Mouse (Mus musculus): ENCODE data around the gene Ttbk2. TPM values are rescaled to one million over a fixed set of nuclear protein-coding genes. Genes with fewer than 3 reads are reported as not detected.

Ttbk2 gene
- polyA plus RNA-seq, 1 experiment from 2014 or later: 2.3 TPM

- H3K27me3 ChIP-seq (ENCODE audit: insufficient read depth, low read length): no peaks in the 10 kb centered on the region
- peaks cover 74% of the 10 kb centered on the region for H3K36me3 ChIP-seq (ENCODE audit: insufficient read depth, low read length)
- H3K9ac ChIP-seq (ENCODE audit: low read depth, low read length): no peak overlapping the region
- no peak overlapping the region for H3K27ac ChIP-seq
- no peaks in the 10 kb centered on the region for H3K4me1 ChIP-seq (replicated peaks; ENCODE audit: insufficient read depth, low read length)
- H3K4me2 ChIP-seq (ENCODE audit: low read length): no peak overlapping the region
- ATAC-seq (replicated peaks; ENCODE audit: low FRiP score, low read depth) (no peak), DNase-seq (ENCODE audit: low spot score) (no peak)
- 85% methylated on average over 6 of the region's 6 CpGs for WGBS
- no peak overlapping the region for H3K4me3 ChIP-seq (replicated peaks; ENCODE audit: low read depth, low read length)
- no peak for TF ChIP-seq CTCF (IDR thresholded peaks at IDR 0.05; ENCODE audit: low read depth)
- H3K9me3 ChIP-seq (replicated peaks; ENCODE audit: low read length): no peaks in the 10 kb centered on the region
Observed at GRCm38 (mm10) chr2:120720821-120721220, 129.6 kb downstream of the Ttbk2 start.

DNA sequence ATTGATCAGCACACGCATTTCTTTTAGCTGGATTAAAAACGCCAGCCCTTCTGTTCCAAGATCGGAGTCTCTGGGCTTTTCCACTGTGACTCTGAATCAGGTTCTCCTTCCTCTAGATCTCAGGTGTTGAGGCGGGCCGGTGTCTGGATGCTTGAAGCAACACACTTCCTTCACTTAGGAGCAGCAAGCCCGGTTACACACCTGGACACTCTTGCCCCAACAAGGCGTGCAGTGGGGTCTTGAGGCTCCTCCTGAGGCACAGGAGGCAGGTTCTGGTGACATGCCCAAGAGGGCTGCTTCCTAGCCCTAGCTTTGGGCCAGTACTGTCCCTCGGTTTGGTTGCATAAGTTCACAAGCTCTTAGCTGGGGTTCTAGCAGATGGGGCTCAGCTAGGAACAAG, 131.9 kb downstream of the Ttbk2 start:
- Histone ChIP-seq H3K9ac (ENCODE audit: low read depth, low read length) (no peak overlapping the region), H3K9me3 (replicated peaks; ENCODE audit: low read length) (no peaks in the 10 kb centered on the region), H3K27ac (no peak overlapping the region), H3K27me3 (ENCODE audit: insufficient read depth, low read length) (no peaks in the 10 kb centered on the region), H3K36me3 (ENCODE audit: insufficient read depth, low read length) (peaks cover 72% of the 10 kb centered on the region), H3K4me1 (replicated peaks; ENCODE audit: insufficient read depth, low read length) (no peaks in the 10 kb centered on the region), H3K4me3 (replicated peaks; ENCODE audit: low read depth, low read length) (no peak overlapping the region), H3K4me2 (ENCODE audit: low read length) (no peak overlapping the region)
- ATAC-seq (replicated peaks; ENCODE audit: low FRiP score, low read depth) (no peak), DNase-seq (ENCODE audit: low spot score) (no peak)
- TF ChIP-seq CTCF (IDR thresholded peaks at IDR 0.05; ENCODE audit: low read depth): no peak
- 93% methylated on average over 8 of the region's 8 CpGs for WGBS

GRCm38 (mm10) chr2:120713441-120713840, 137.0 kb downstream of the Ttbk2 start:
- Histone ChIP-seq H3K4me3 (replicated peaks; ENCODE audit: low read depth, low read length) (no peak overlapping the region), H3K27ac (no peak overlapping the region), H3K9ac (ENCODE audit: low read depth, low read length) (no peak overlapping the region), H3K36me3 (ENCODE audit: insufficient read depth, low read length) (peaks cover 36% of the 10 kb centered on the region), H3K9me3 (replicated peaks; ENCODE audit: low read length) (no peaks in the 10 kb centered on the region), H3K4me2 (ENCODE audit: low read length) (no peak overlapping the region), H3K27me3 (ENCODE audit: insufficient read depth, low read length) (no peaks in the 10 kb centered on the region), H3K4me1 (replicated peaks; ENCODE audit: insufficient read depth, low read length) (no peaks in the 10 kb centered on the region)
- ATAC-seq (replicated peaks; ENCODE audit: low FRiP score, low read depth): no peak
- DNase-seq (ENCODE audit: low spot score): no peak
- no peak for TF ChIP-seq CTCF (IDR thresholded peaks at IDR 0.05; ENCODE audit: low read depth)
- whole genome bisulfite sequencing: 92% methylated on average over 3 of the region's 3 CpGs

GRCm38 (mm10) chr2:120710948-120711347, 139.5 kb downstream of the Ttbk2 start:
- DNase-seq (ENCODE audit: low spot score) (no peak), ATAC-seq (replicated peaks; ENCODE audit: low FRiP score, low read depth) (no peak)
- Histone ChIP-seq H3K36me3 (ENCODE audit: insufficient read depth, low read length) (peaks cover 25% of the 10 kb centered on the region), H3K9me3 (replicated peaks; ENCODE audit: low read length) (no peaks in the 10 kb centered on the region), H3K4me1 (replicated peaks; ENCODE audit: insufficient read depth, low read length) (no peaks in the 10 kb centered on the region), H3K4me2 (ENCODE audit: low read length) (no peak overlapping the region), H3K9ac (ENCODE audit: low read depth, low read length) (no peak overlapping the region), H3K27ac (no peak overlapping the region), H3K4me3 (replicated peaks; ENCODE audit: low read depth, low read length) (no peak overlapping the region), H3K27me3 (ENCODE audit: insufficient read depth, low read length) (no peaks in the 10 kb centered on the region)
- no peak for TF ChIP-seq CTCF (IDR thresholded peaks at IDR 0.05; ENCODE audit: low read depth)
- 94% methylated on average over 3 of the region's 3 CpGs for WGBS

DNA sequence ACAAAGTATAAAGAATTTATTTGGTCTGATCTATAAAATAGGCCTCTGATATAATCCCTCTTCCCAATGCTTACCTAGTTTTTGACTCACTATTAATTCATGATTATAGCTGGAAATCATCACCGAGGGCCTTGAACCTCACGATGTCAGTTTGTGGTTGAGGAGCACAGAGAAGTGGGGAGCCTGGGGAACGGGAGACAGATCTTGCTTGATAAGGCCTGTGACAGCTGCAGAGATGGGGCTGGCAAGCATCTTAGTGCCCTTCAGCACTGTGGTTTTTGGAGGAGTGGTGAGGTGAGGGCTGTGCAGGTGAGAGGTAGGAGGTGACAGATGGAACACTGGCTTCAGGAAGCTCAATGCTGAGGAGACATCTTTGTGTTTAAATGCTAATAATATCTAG, 140.2 kb downstream of the Ttbk2 start:
- Histone ChIP-seq H3K4me2 (ENCODE audit: low read length) (no peak overlapping the region), H3K36me3 (ENCODE audit: insufficient read depth, low read length) (peaks cover 24% of the 10 kb centered on the region), H3K27me3 (ENCODE audit: insufficient read depth, low read length) (no peaks in the 10 kb centered on the region), H3K9ac (ENCODE audit: low read depth, low read length) (no peak overlapping the region), H3K4me1 (replicated peaks; ENCODE audit: insufficient read depth, low read length) (no peaks in the 10 kb centered on the region), H3K9me3 (replicated peaks; ENCODE audit: low read length) (no peaks in the 10 kb centered on the region), H3K27ac (no peak overlapping the region), H3K4me3 (replicated peaks; ENCODE audit: low read depth, low read length) (no peak overlapping the region)
- DNase-seq (ENCODE audit: low spot score): no peak
- ATAC-seq (replicated peaks; ENCODE audit: low FRiP score, low read depth): no peak
- WGBS: 91% methylated on average over 3 of the region's 3 CpGs
- no peak for TF ChIP-seq CTCF (IDR thresholded peaks at IDR 0.05; ENCODE audit: low read depth)

DNA sequence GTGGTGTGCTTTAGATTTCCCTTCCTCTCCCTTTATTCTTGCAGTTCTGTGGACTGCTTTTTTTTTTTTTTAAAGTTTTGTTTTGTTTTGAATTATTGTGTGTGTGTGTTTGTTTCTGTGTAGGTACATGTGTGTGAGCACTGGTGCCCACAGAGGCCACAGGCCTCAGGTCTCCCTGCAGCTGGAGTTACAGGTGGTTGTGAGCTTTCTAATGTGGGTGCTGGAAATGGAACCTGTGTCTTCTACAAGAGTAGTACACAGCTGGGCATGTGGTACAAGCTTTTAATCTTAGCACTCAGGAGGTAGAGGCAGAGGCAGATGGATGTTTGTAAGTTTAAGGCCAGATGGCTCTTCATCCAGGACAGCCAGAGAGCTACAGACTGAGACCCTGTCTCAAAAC, 143.4 kb downstream of the Ttbk2 start:
- H3K27ac ChIP-seq: no peak overlapping the region
- TF ChIP-seq CTCF (IDR thresholded peaks at IDR 0.05; ENCODE audit: low read depth): no peak
- H3K9ac ChIP-seq (ENCODE audit: low read depth, low read length): no peak overlapping the region
- no peak for DNase-seq (ENCODE audit: low spot score)
- no peak for ATAC-seq (replicated peaks; ENCODE audit: low FRiP score, low read depth)
- no peaks in the 10 kb centered on the region for H3K9me3 ChIP-seq (replicated peaks; ENCODE audit: low read length)
- H3K36me3 ChIP-seq (ENCODE audit: insufficient read depth, low read length): 0 out of 2 replicates have a peak, but pooled peaks cover 5% of the 10 kb centered on the region
- no peak overlapping the region for H3K4me3 ChIP-seq (replicated peaks; ENCODE audit: low read depth, low read length)
- H3K4me1 ChIP-seq (replicated peaks; ENCODE audit: insufficient read depth, low read length): no peaks in the 10 kb centered on the region
- H3K4me2 ChIP-seq (ENCODE audit: low read length): no peak overlapping the region
- H3K27me3 ChIP-seq (ENCODE audit: insufficient read depth, low read length): no peaks in the 10 kb centered on the region

DNA sequence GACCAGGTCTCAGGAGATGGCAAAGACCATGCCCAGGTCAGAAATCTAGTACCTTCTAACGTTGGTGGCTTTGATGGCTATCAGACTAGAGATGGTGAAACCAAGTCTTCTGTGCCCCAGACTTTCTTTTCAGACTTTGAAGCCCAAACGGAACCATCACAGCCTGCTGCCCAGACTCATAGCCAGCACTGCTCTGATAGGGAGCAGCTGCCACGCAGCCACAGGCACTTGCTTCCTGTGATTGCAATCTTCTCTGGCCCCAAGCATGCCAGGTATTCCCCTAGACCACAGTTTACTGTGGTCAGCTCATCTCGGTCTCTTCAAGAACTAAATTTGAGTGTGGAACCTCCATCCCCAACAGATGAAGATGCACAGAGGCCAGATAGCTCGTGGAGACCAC, 147.7 kb downstream of the Ttbk2 start:
- Histone ChIP-seq H3K4me1 (replicated peaks; ENCODE audit: insufficient read depth, low read length) (no peaks in the 10 kb centered on the region), H3K4me2 (ENCODE audit: low read length) (no peak overlapping the region), H3K9me3 (replicated peaks; ENCODE audit: low read length) (no peaks in the 10 kb centered on the region), H3K4me3 (replicated peaks; ENCODE audit: low read depth, low read length) (no peak overlapping the region), H3K27me3 (ENCODE audit: insufficient read depth, low read length) (no peaks in the 10 kb centered on the region), H3K9ac (ENCODE audit: low read depth, low read length) (no peak overlapping the region), H3K27ac (no peak overlapping the region), H3K36me3 (ENCODE audit: insufficient read depth, low read length) (0 out of 2 replicates have a peak, but pooled peaks cover 19% of the 10 kb centered on the region)
- WGBS: 81% methylated on average over 5 of the region's 5 CpGs
- DNase-seq (ENCODE audit: low spot score) (no peak), ATAC-seq (replicated peaks; ENCODE audit: low FRiP score, low read depth) (no peak)
- no peak for TF ChIP-seq CTCF (IDR thresholded peaks at IDR 0.05; ENCODE audit: low read depth)
